Mouse (Mus musculus) hindbrain, embryonic 14.5 days (tissue): Measurements from ENCODE around the gene Gabbr1. TPM values are rescaled to one million over a fixed set of nuclear protein-coding genes. Genes with fewer than 3 reads are reported as not detected.

Experiments used
- ATAC-seq: fragments of 200-750 bp; cut with Nextera tagmentation; 2 replicates; pipeline ENCODE4 v1.8.0; 2017; ENCODE audit warnings: moderate number of reproducible peaks, mild to moderate bottlenecking, moderate TSS enrichment, moderate library complexity; ENCODE audit not compliant: low FRiP score
- DNase-seq: peaks from one replicate; pipeline ENCODE4 v3.0.0-alpha.2; 2015; ENCODE audit warnings: low spot score
- H3K27ac ChIP-seq: fragments of 300-500 bp; sonication (generic); 2 replicates; pipeline ENCODE4 v1.5.1; 2014; ENCODE audit warnings: mild to moderate bottlenecking, moderate library complexity
- H3K27me3 ChIP-seq: fragments of 300-500 bp; sonication (generic); 2 replicates; pipeline ENCODE4 v1.6.1; 2014; ENCODE audit warnings: mild to moderate bottlenecking, low read length, mixed read lengths; ENCODE audit not compliant: control insufficient read depth, insufficient read depth
- H3K36me3 ChIP-seq: fragments of 300-500 bp; sonication (generic); replicated peaks from 2 replicates; pipeline ENCODE4 v1.6.1; 2014; ENCODE audit not compliant: control insufficient read depth, insufficient read depth
- H3K4me1 ChIP-seq: fragments of 300-500 bp; sonication (generic); replicated peaks from 2 replicates; pipeline ENCODE4 v1.6.1; 2014; ENCODE audit warnings: antibody characterized with exemption, low read length, mixed read lengths; ENCODE audit not compliant: control insufficient read depth, insufficient read depth
- H3K4me2 ChIP-seq: fragments of 300-500 bp; sonication (generic); replicated peaks from 2 replicates; pipeline ENCODE4 v1.6.1; 2014; ENCODE audit warnings: mild to moderate bottlenecking, moderate library complexity
- H3K4me3 ChIP-seq: fragments of 300-500 bp; sonication (generic); replicated peaks from 2 replicates; pipeline ENCODE4 v1.5.1; 2014; ENCODE audit warnings: mild to moderate bottlenecking, low read length
- H3K9ac ChIP-seq: fragments of 300-500 bp; sonication (generic); 2 replicates; pipeline ENCODE4 v1.6.1; 2014
- H3K9me3 ChIP-seq: fragments of 300-500 bp; sonication (generic); 2 replicates; pipeline ENCODE4 v1.6.1; 2016; ENCODE audit warnings: low read length; ENCODE audit not compliant: control insufficient read depth
- WGBS: fragments of 180-500 bp; shearing (Covaris S2); extraction: QIAGEN DNeasy Blood & Tissue Kit; methylation state at CpG from one replicate; pipeline ENCODE4 v1.1.7; 2014; 5-methylcytosine and 5-hydroxymethylcytosine counted together
- polyA plus RNA-seq: library from polyadenylated mRNA; unstranded; fragments of >200 nt; fragmentation: Nextera tagmentation; extraction: Ambion mirVana; gene quantifications from 2 replicates; pipeline ENCODE4 v1.2.1, GENCODE M21; 2014

Gabbr1 gene
- 114 and 117 TPM in 2 replicates for polyA plus RNA-seq

- Histone ChIP-seq H3K4me1 (peaks cover 35% of the 10 kb centered on the region), H3K27me3 (no peaks in the 10 kb centered on the region), H3K36me3 (no peaks in the 10 kb centered on the region; the same call in 1 of the 2 replicates), H3K4me3 (peak within 1 kb of the TSS; percentile 96), H3K27ac (peak within 1 kb of the TSS; percentile 97), H3K4me2 (peak within 1 kb of the TSS; percentile 89), H3K9ac (peak within 1 kb of the TSS; percentile 99), H3K9me3 (no peaks in the 10 kb centered on the region)
- ATAC-seq (peak; percentile 82), DNase-seq (peak; percentile 81)
- 0% methylated on average over 47 of the region's 55 CpGs for WGBS
Measured at GRCm38 (mm10) chr17:37045611-37046311, at the start of gene Gabbr1. TSS of gene Gabbr1 (plus strand) at chr17:37045966.

GRCm38 (mm10) chr17:36997033-36997735, 48.6 kb upstream of the Gabbr1 start:
- Histone ChIP-seq H3K4me3 (no peak overlapping the region), H3K27me3 (no peaks in the 10 kb centered on the region), H3K4me1 (no peaks in the 10 kb centered on the region), H3K36me3 (no peaks in the 10 kb centered on the region), H3K27ac (no peak overlapping the region), H3K4me2 (no peak overlapping the region), H3K9ac (no peak overlapping the region), H3K9me3 (no peaks in the 10 kb centered on the region)
- 30% methylated on average over 7 of the region's 7 CpGs for WGBS
- DNase-seq (peak; percentile 86), ATAC-seq (no peak)

GRCm38 (mm10) chr17:36998477-36998876, 47.3 kb upstream of the Gabbr1 start:
- DNase-seq: no peak

GRCm38 (mm10) chr17:37000863-37001262, 44.9 kb upstream of the Gabbr1 start, which contains the start of gene Zfp57:
TSS of gene Zfp57 (plus strand) at chr17:37001163.
- H3K4me3 ChIP-seq: peak within 1 kb of the TSS; percentile 81
- 98% methylated on average over 7 of the region's 7 CpGs for WGBS
- H3K27ac ChIP-seq: no peak within 1 kb of the TSS; the same call in 1 of the 2 replicates

More at GRCm38 (mm10) chr17:36998477-36998876, 47.3 kb upstream of the Gabbr1 start:
- Histone ChIP-seq H3K4me3 (no peak overlapping the region), H3K27me3 (no peaks in the 10 kb centered on the region), H3K27ac (no peak overlapping the region), H3K9ac (no peak overlapping the region), H3K36me3 (no peaks in the 10 kb centered on the region), H3K4me1 (no peaks in the 10 kb centered on the region), H3K4me2 (no peak overlapping the region), H3K9me3 (no peaks in the 10 kb centered on the region)
- WGBS: 86% methylated on average over 2 of the region's 2 CpGs
- no peak for ATAC-seq

GRCm38 (mm10) chr17:37002364-37003330, 43.1 kb upstream of the Gabbr1 start:
- ATAC-seq: peak; percentile 91
- under 1% methylated on average over 49 of the region's 49 CpGs for WGBS
- DNase-seq: peak; percentile 82
- Histone ChIP-seq H3K36me3 (peaks cover 32% of the 10 kb centered on the region), H3K4me2 (peak overlapping the region; percentile 62), H3K9me3 (no peaks in the 10 kb centered on the region), H3K4me3 (peak overlapping the region; percentile 81), H3K27ac (peak overlapping the region; percentile 95), H3K4me1 (peaks cover 19% of the 10 kb centered on the region), H3K27me3 (no peaks in the 10 kb centered on the region), H3K9ac (peak overlapping the region; percentile 100)

More at GRCm38 (mm10) chr17:37000863-37001262, 44.9 kb upstream of the Gabbr1 start, which contains the start of gene Zfp57:
- Histone ChIP-seq H3K27me3 (no peaks in the 10 kb centered on the region), H3K9me3 (no peaks in the 10 kb centered on the region), H3K9ac (0 out of 2 replicates have a peak within 1 kb of the TSS, but pooled peaks have one; percentile 100), H3K4me2 (peak within 1 kb of the TSS; percentile 62), H3K4me1 (peaks cover 19% of the 10 kb centered on the region), H3K36me3 (peaks cover 14% of the 10 kb centered on the region)
- no peak for ATAC-seq
- no peak for DNase-seq

GRCm38 (mm10) chr17:37003366-37003765, 42.4 kb upstream of the Gabbr1 start:
- ATAC-seq (peak; percentile 41), DNase-seq (peak; percentile 47)
- H3K27me3 ChIP-seq: no peaks in the 10 kb centered on the region
- H3K4me2 ChIP-seq: peak overlapping the region; percentile 62
- H3K9me3 ChIP-seq: no peaks in the 10 kb centered on the region
- peak overlapping the region; percentile 95 for H3K27ac ChIP-seq
- peak overlapping the region; percentile 81 for H3K4me3 ChIP-seq
- peaks cover 39% of the 10 kb centered on the region for H3K36me3 ChIP-seq
- 22% methylated on average over 4 of the region's 4 CpGs for WGBS
- H3K9ac ChIP-seq: peak overlapping the region; percentile 100
- peaks cover 19% of the 10 kb centered on the region for H3K4me1 ChIP-seq

- Histone ChIP-seq H3K27ac (no peak overlapping the region), H3K9me3 (no peaks in the 10 kb centered on the region), H3K36me3 (peaks cover 78% of the 10 kb centered on the region), H3K4me3 (no peak overlapping the region), H3K4me2 (no peak overlapping the region), H3K9ac (no peak overlapping the region), H3K27me3 (no peaks in the 10 kb centered on the region), H3K4me1 (peaks cover 19% of the 10 kb centered on the region)
- 93% methylated on average over 6 of the region's 6 CpGs for WGBS
- ATAC-seq: no peak
- DNase-seq: no peak
Measured at GRCm38 (mm10) chr17:37008161-37008560, 37.6 kb upstream of the Gabbr1 start.

GRCm38 (mm10) chr17:37009460-37010042, 36.2 kb upstream of the Gabbr1 start:
- H3K9me3 ChIP-seq: no peaks in the 10 kb centered on the region
- no peak overlapping the region for H3K27ac ChIP-seq
- no peak overlapping the region for H3K4me2 ChIP-seq
- no peak for ATAC-seq
- peaks cover 9% of the 10 kb centered on the region for H3K4me1 ChIP-seq
- 94% methylated on average over 17 of the region's 17 CpGs for WGBS
- H3K9ac ChIP-seq: no peak overlapping the region
- DNase-seq: no peak
- peaks cover 81% of the 10 kb centered on the region for H3K36me3 ChIP-seq
- no peak overlapping the region for H3K4me3 ChIP-seq
- H3K27me3 ChIP-seq: no peaks in the 10 kb centered on the region
